Mouse (Mus musculus) limb, embryonic 12.5 days (tissue): Measurements from ENCODE around the gene Gpc5. TPM values are rescaled to one million over a fixed set of nuclear protein-coding genes. Genes with fewer than 3 reads are reported as not detected.
"Not testable (repeated sequence)": the region's sequence is repeated elsewhere in the genome, so short reads cannot be mapped to it uniquely, and the experiment has no call there.

Experiments
- ATAC-seq: fragments of 200-750 bp; cut with Nextera tagmentation; 2 replicates; pipeline ENCODE4 v1.8.0; 2017; ENCODE audit warnings: low read depth, moderate TSS enrichment; ENCODE audit not compliant: insufficient number of reproducible peaks, insufficient read depth, low FRiP score, low TSS enrichment
- H3K27ac ChIP-seq: fragments of 300-500 bp; sonication (generic); 2 replicates; pipeline ENCODE4 v1.5.1; 2016; ENCODE audit warnings: mild to moderate bottlenecking, moderate library complexity
- H3K27me3 ChIP-seq: fragments of 300-500 bp; sonication (generic); 2 replicates; pipeline ENCODE4 v1.6.1; 2016; ENCODE audit warnings: mild to moderate bottlenecking, moderate library complexity
- H3K36me3 ChIP-seq: fragments of 300-500 bp; sonication (generic); 2 replicates; pipeline ENCODE4 v1.6.1; 2016; ENCODE audit warnings: mild to moderate bottlenecking, moderate library complexity
- H3K4me1 ChIP-seq: fragments of 300-500 bp; sonication (generic); replicated peaks from 2 replicates; pipeline ENCODE4 v1.6.1; 2016
- H3K4me2 ChIP-seq: fragments of 300-500 bp; sonication (generic); 2 replicates; pipeline ENCODE4 v1.6.1; 2016; ENCODE audit warnings: mild to moderate bottlenecking, moderate library complexity
- H3K4me3 ChIP-seq: fragments of 300-500 bp; sonication (generic); replicated peaks from 2 replicates; pipeline ENCODE4 v1.5.1; 2016; ENCODE audit warnings: mild to moderate bottlenecking
- H3K9ac ChIP-seq: fragments of 300-500 bp; sonication (generic); replicated peaks from 2 replicates; pipeline ENCODE4 v1.6.1; 2016; ENCODE audit warnings: mild to moderate bottlenecking, moderate library complexity
- H3K9me3 ChIP-seq: fragments of 300-500 bp; sonication (generic); 2 replicates; pipeline ENCODE4 v1.6.1; 2016; ENCODE audit warnings: mild to moderate bottlenecking, moderate library complexity
- WGBS: fragments of 180-500 bp; shearing (Covaris S2); methylation state at CpG from one replicate; pipeline ENCODE4 v1.1.7; 2016; 5-methylcytosine and 5-hydroxymethylcytosine counted together
- polyA plus RNA-seq: library from polyadenylated mRNA; unstranded; fragments of >200 nt; fragmentation: Nextera tagmentation; extraction: Ambion mirVana; gene quantifications from 2 replicates; pipeline ENCODE4 v1.2.1, GENCODE M21; 2016

The Gpc5 gene
- polyA plus RNA-seq, 1 experiment from 2014 or later, result 1.2 TPM

- Histone ChIP-seq H3K4me2 (no peak overlapping the region), H3K9ac (no peak overlapping the region), H3K4me3 (no peak overlapping the region), H3K4me1 (no peaks in the 10 kb centered on the region), H3K27ac (no peak overlapping the region), H3K36me3 (0 out of 2 replicates have a peak, but pooled peaks cover 3% of the 10 kb centered on the region), H3K27me3 (no peaks in the 10 kb centered on the region), H3K9me3 (no peaks in the 10 kb centered on the region)
- WGBS, result 87% methylated on average over 4 of the region's 4 CpGs
- ATAC-seq, result no peak
Measured at GRCm38 (mm10) chr14:115057524-115057923, 34.5 kb upstream of the Gpc5 start.

DNA sequence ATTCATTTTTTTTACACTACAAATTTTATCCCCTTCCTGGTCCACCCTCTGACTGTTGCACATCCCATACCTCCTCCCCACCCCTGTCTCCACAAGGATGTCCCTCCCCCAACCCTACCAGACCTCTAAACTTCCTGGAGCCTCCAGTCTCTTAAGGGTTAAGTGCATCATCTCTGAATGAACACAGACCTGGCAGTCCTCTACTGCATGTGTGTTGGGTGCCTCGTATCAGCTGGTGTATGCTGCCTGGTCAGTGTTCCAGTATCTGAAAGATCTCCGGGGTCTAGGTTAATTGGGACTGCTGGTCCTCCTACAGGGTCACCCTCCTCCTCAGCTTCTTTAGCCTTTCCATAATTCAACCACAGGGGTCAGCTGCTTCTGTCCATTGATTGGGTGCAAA lies 25.9 kb upstream of the Gpc5 start:
- H3K4me2 ChIP-seq, H3K27ac ChIP-seq, H3K4me3 ChIP-seq, H3K27me3 ChIP-seq, ATAC-seq, H3K9ac ChIP-seq, H3K36me3 ChIP-seq, H3K9me3 ChIP-seq, H3K4me1 ChIP-seq: not testable (repeated sequence)
- 69% methylated on average over 2 of the region's 2 CpGs for WGBS

- Histone ChIP-seq H3K27ac (no peak overlapping the region), H3K9me3 (no peaks in the 10 kb centered on the region), H3K27me3 (no peaks in the 10 kb centered on the region), H3K4me3 (no peak overlapping the region), H3K4me1 (0 out of 2 replicates have a peak, but pooled peaks cover 4% of the 10 kb centered on the region), H3K4me2 (no peak overlapping the region), H3K9ac (no peak overlapping the region), H3K36me3 (no peaks in the 10 kb centered on the region)
- 40% methylated on average over 6 of the region's 6 CpGs for WGBS
- no peak for ATAC-seq
Measured at GRCm38 (mm10) chr14:115070534-115070933, 21.5 kb upstream of the Gpc5 start.

DNA sequence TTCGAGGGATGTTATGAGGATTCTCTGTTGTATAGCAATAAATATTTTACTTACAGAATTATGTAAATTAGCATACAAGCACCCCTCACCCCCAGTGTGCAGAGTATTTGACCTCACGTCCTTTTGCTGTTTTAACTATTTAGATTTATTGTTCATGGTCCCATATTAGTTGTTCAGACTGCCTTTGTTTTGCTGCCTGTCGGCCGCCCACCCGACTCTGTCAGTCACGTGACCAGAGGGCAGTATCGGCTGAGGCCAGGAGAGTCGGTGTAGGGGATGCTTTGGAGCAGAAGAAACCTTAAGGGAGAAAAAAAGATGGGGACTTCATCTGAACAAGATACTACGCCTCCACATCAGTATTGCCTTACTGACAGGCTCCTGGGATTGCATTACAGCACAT lies 14.7 kb upstream of the Gpc5 start:
- no peak for ATAC-seq
- Histone ChIP-seq H3K36me3 (no peaks in the 10 kb centered on the region), H3K4me3 (no peak overlapping the region), H3K9ac (no peak overlapping the region), H3K27ac (no peak overlapping the region), H3K4me2 (no peak overlapping the region), H3K4me1 (no peaks in the 10 kb centered on the region), H3K9me3 (no peaks in the 10 kb centered on the region), H3K27me3 (no peaks in the 10 kb centered on the region)
- WGBS, result 39% methylated on average over 9 of the region's 9 CpGs

- Histone ChIP-seq H3K27me3 (no peaks in the 10 kb centered on the region), H3K36me3 (no peaks in the 10 kb centered on the region), H3K4me1 (no peaks in the 10 kb centered on the region), H3K4me2 (no peak overlapping the region), H3K9ac (no peak overlapping the region), H3K4me3 (no peak overlapping the region), H3K27ac (no peak overlapping the region), H3K9me3 (no peaks in the 10 kb centered on the region)
- WGBS, result 86% methylated on average over 7 of the region's 7 CpGs
- no peak for ATAC-seq
Measured at GRCm38 (mm10) chr14:115078064-115078463, 14.0 kb upstream of the Gpc5 start.

DNA sequence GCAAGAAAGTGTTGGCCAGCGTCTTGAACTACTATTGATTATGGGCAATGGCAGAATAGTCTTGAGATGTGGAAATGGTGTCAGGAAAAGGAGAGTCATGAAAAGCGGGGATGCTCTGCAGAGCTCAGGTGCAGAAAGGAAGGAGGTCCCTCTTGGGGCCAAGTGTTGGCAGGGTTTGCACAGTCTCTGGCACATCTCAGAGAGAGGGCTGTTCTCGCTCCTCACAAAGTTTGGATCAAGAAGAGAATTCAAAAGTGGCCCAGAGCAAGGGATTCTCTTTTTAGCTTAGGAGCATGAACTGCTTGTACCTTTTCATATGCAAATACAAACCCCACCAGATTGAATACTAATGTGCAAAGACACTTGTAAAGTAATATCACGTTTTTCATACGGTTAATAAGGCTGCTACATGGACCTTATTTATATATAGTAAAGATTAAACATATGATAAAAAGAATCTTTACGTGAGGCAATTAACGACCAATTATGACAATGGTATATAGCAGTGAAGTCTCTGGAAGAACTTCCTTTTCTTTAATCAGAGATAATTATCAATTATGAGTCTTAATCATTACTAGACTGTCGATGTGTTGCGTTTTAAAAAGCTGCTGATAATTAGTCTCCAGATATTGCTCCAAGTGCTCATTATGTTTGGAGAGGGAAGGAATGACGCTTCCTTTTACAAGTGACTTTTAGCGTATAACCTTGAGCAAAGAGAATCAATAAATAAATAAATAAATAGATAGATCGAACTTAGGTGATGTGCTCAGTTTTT lies 10.1 kb upstream of the Gpc5 start:
- H3K4me1 ChIP-seq, result no peaks in the 10 kb centered on the region
- H3K4me3 ChIP-seq, result no peak overlapping the region
- no peak overlapping the region for H3K4me2 ChIP-seq
- WGBS, result 85% methylated on average over 12 of the region's 12 CpGs
- no peak overlapping the region for H3K27ac ChIP-seq
- no peaks in the 10 kb centered on the region for H3K36me3 ChIP-seq
- no peaks in the 10 kb centered on the region for H3K9me3 ChIP-seq
- H3K9ac ChIP-seq, result no peak overlapping the region
- ATAC-seq, result no peak
- H3K27me3 ChIP-seq, result no peaks in the 10 kb centered on the region

DNA sequence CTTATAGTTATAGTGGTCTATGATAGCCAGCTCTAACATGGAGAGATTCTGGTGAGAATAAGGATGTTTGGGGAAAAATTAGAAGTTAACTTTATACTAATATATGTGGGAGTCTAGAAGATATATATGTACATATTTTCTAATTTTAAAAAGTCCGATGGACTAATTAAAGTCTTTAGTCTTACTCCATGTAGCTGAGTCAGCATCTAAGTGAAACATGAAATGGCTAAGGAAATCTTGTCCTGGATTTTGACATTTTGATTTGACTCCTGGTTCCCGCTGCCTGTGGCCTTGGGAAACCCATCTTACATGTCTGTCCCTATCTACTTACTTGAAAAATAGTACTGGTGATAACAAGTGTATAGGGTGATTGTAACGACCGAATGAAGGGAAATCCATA lies 1.5 kb upstream of the Gpc5 start:
- H3K36me3 ChIP-seq, result no peaks in the 10 kb centered on the region
- WGBS, result 84% methylated on average over 4 of the region's 4 CpGs
- no peak overlapping the region for H3K27ac ChIP-seq
- peaks cover 28% of the 10 kb centered on the region for H3K27me3 ChIP-seq
- no peak overlapping the region for H3K4me2 ChIP-seq
- H3K4me3 ChIP-seq, result no peak overlapping the region
- ATAC-seq, result no peak
- no peak overlapping the region for H3K9ac ChIP-seq
- H3K9me3 ChIP-seq, result no peaks in the 10 kb centered on the region
- H3K4me1 ChIP-seq, result peaks cover 4% of the 10 kb centered on the region; the same call in 1 of the 2 replicates

GRCm38 (mm10) chr14:115092510-115092909 lies 495 bp downstream of the Gpc5 start:
- Histone ChIP-seq H3K9me3 (no peaks in the 10 kb centered on the region), H3K4me1 (peaks cover 4% of the 10 kb centered on the region; the same call in 1 of the 2 replicates), H3K9ac (peak overlapping the region; percentile 60), H3K36me3 (no peaks in the 10 kb centered on the region), H3K27me3 (peaks cover 28% of the 10 kb centered on the region), H3K27ac (no peak overlapping the region), H3K4me2 (peak overlapping the region; percentile 95), H3K4me3 (peak overlapping the region; percentile 67)
- under 1% methylated on average over 33 of the region's 33 CpGs for WGBS
- peak; percentile 52; the same call in 1 of the 2 replicates for ATAC-seq

GRCm38 (mm10) chr14:115092952-115093351 lies 937 bp downstream of the Gpc5 start:
- Histone ChIP-seq H3K27me3 (peaks cover 28% of the 10 kb centered on the region), H3K4me3 (peak overlapping the region; percentile 67), H3K4me1 (peaks cover 4% of the 10 kb centered on the region; the same call in 1 of the 2 replicates), H3K36me3 (no peaks in the 10 kb centered on the region), H3K27ac (no peak overlapping the region), H3K4me2 (peak overlapping the region; percentile 95), H3K9ac (peak overlapping the region; percentile 60; the same call in 1 of the 2 replicates), H3K9me3 (no peaks in the 10 kb centered on the region)
- ATAC-seq, result no peak
- 20% methylated on average over 6 of the region's 6 CpGs for WGBS

DNA sequence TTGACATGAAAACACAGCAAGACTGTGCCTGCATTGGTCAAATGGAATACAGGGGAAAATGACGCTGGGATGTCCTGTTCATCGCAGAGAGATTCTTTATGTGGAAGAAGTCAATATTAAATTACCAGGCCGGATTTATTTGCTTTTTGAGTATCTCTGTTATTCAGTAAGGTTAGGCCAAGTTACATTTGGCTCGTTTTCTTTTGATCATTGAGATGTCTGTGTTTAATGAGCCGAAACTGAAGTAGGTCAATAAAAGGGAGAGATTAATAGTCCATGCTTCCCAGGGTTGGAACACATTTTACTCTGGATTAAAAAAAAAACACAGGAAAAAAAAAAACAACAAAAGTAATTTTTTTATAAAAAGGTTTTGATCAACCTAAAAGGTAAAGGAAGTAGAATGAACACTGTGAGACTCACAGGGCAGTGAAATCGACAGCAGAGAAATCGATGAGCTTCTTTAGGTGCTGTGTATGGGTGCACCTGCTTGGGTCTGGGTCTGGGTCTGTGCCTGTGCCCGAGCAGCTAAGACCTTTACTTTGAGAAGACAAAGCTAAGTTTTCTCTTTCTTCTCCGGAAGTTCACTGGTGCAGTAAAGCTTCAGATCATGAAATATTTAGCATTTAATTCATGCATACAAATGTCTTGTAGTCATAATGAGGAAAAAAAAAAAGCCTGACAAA lies 8.7 kb downstream of the Gpc5 start:
- no peaks in the 10 kb centered on the region for H3K4me1 ChIP-seq
- no peak overlapping the region for H3K4me3 ChIP-seq
- H3K36me3 ChIP-seq, result no peaks in the 10 kb centered on the region
- H3K27me3 ChIP-seq, result no peaks in the 10 kb centered on the region
- 84% methylated on average over 9 of the region's 9 CpGs for WGBS
- H3K4me2 ChIP-seq, result no peak overlapping the region
- no peaks in the 10 kb centered on the region for H3K9me3 ChIP-seq
- H3K27ac ChIP-seq, result no peak overlapping the region
- ATAC-seq, result no peak
- no peak overlapping the region for H3K9ac ChIP-seq

DNA sequence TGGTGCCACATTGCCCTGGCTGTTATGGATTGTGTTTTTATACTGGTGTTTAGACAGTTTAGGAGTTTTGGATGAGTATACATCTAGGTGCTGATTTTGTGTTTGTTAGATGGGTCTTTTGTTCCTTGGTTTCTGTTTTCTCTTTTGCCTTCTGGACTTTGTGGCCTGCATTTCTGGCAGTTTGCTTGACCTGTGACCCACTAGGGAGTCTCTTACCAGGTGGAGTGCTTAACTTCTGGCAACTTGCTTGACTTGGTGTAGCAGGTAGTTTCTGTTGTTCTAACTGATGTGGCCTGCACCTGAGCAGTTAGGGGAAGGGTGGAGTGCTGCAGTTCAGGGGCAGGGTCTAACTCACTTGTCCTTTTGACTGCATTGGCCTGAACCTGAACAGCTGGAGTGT lies 14.3 kb downstream of the Gpc5 start:
- H3K4me1 ChIP-seq, result no peaks in the 10 kb centered on the region
- no peak for ATAC-seq

More for the DNA sequence above, 14.3 kb downstream of the Gpc5 start:
- H3K27me3 ChIP-seq, result no peaks in the 10 kb centered on the region
- H3K36me3 ChIP-seq, result no peaks in the 10 kb centered on the region
- H3K4me3 ChIP-seq, result no peak overlapping the region
- H3K27ac ChIP-seq, result no peak overlapping the region
- peaks cover 2% of the 10 kb centered on the region; the same call in 1 of the 2 replicates for H3K9me3 ChIP-seq
- no peak overlapping the region for H3K9ac ChIP-seq
- no peak overlapping the region for H3K4me2 ChIP-seq
